Mouse (Mus musculus) heart, postnatal 14 days (tissue): ENCODE measurements at regions not wholly inside any gene's neighbourhood (a gene's known extent, or its start where the extent isn't known, plus 50 kb on each side); places are given as distances from the start of the nearest gene placed in this dataset.

Experiments used
- DNase-seq, 2 experiments: peaks; one replicate each; pipeline ENCODE4 v3.0.0; 2021 to 2022
- intact Hi-C: fragments of 180-260 bp; cut with DNase I; formaldehyde crosslinking; loops from one replicate; pipeline ENCODE4 v1.15.1; 2025

- intact Hi-C loops = no loop called here
- DNase-seq = no peak
These were observed 147.5 kb upstream of the Tut7 start for GRCm38 (mm10) chr13:59970430-59970829.

GRCm38 (mm10) chr13:59969484-59969883 is 146.5 kb upstream of the Tut7 start:
- intact Hi-C loops = no loop called here
- DNase-seq = no peak

- intact Hi-C loops = no loop called here
- DNase-seq = no peak
These were observed 145.8 kb upstream of the Tut7 start for GRCm38 (mm10) chr13:59968584-59969240.

GRCm38 (mm10) chr13:59966535-59967255 is 143.7 kb upstream of the Tut7 start:
- intact Hi-C loops = no loop called here
- no peak for DNase-seq

- no peak for DNase-seq
- intact Hi-C loops = no loop called here
These were observed 142.0 kb upstream of the Tut7 start for GRCm38 (mm10) chr13:59964981-59965380.

GRCm38 (mm10) chr13:59962676-59963664 is 140.0 kb upstream of the Tut7 start:
- intact Hi-C loops = no loop called here
- no peak for DNase-seq

- DNase-seq = no peak
- intact Hi-C loops = loop anchor here (10.0 kb wide), 1 partner anchor 508 kb away; no protein-coding TSS in a partner anchor
These were observed 133.5 kb upstream of the Tut7 start for GRCm38 (mm10) chr13:59956441-59956840.

- peak in 1 of 2 experiments; percentile 18 for DNase-seq
- intact Hi-C loops = loop anchor here (5.0 to 10.0 kb wide), 2 partner anchors 224 to 512 kb away; partner anchors contain the start of gene Gas1
These were observed 129.9 kb upstream of the Tut7 start for GRCm38 (mm10) chr13:59952809-59953208.

GRCm38 (mm10) chr13:59952116-59952515 is 129.2 kb upstream of the Tut7 start:
- intact Hi-C loops = loop anchor here (5.0 to 10.0 kb wide), 2 partner anchors 225 to 513 kb away; partner anchors contain the start of gene Gas1

GRCm38 (mm10) chr13:59950281-59950680 is 127.3 kb upstream of the Tut7 start:
- intact Hi-C loops = loop anchor here (5.0 to 10.0 kb wide), 2 partner anchors 227 to 515 kb away; partner anchors contain the start of gene Gas1

More at GRCm38 (mm10) chr13:59952116-59952515, 129.2 kb upstream of the Tut7 start:
- DNase-seq = no peak

GRCm38 (mm10) chr13:59949471-59949870 is 126.5 kb upstream of the Tut7 start:
- DNase-seq = no peak
- intact Hi-C loops = no loop called here

More at GRCm38 (mm10) chr13:59950281-59950680, 127.3 kb upstream of the Tut7 start:
- no peak for DNase-seq

- DNase-seq = peak in 1 of 2 experiments; percentile 20
- intact Hi-C loops = no loop called here
These were observed 125.7 kb upstream of the Tut7 start for GRCm38 (mm10) chr13:59948496-59949138.

GRCm38 (mm10) chr13:59947461-59947860 is 124.5 kb upstream of the Tut7 start:
- intact Hi-C loops = no loop called here
- peak; percentile 14 to 29 for DNase-seq

- intact Hi-C loops = no loop called here
- no peak for DNase-seq
These were observed 123.6 kb upstream of the Tut7 start for GRCm38 (mm10) chr13:59946509-59946908.

GRCm38 (mm10) chr13:59945631-59946030 is 122.7 kb upstream of the Tut7 start:
- intact Hi-C loops = no loop called here
- no peak for DNase-seq

- intact Hi-C loops = no loop called here
- DNase-seq = no peak
These were observed 120.7 kb upstream of the Tut7 start for GRCm38 (mm10) chr13:59943602-59944140.

GRCm38 (mm10) chr13:59943020-59943419 is 120.1 kb upstream of the Tut7 start:
- DNase-seq = no peak

GRCm38 (mm10) chr13:59941519-59941918 is 118.6 kb upstream of the Tut7 start:
- no peak for DNase-seq
- intact Hi-C loops = no loop called here

More at GRCm38 (mm10) chr13:59943020-59943419, 120.1 kb upstream of the Tut7 start:
- intact Hi-C loops = no loop called here

- DNase-seq = no peak
- intact Hi-C loops = no loop called here
These were observed 117.7 kb upstream of the Tut7 start for GRCm38 (mm10) chr13:59940414-59941205.
